Mouse (Mus musculus): ENCODE measurements around the gene Plcxd1.
"Not testable (repeated sequence)": the region's sequence is repeated elsewhere in the genome, so short reads cannot be mapped to it uniquely, and the experiment has no call there.

The Plcxd1 gene

GRCm38 (mm10) chr5:110106901-110107564, 7.3 kb downstream of the Plcxd1 start:
- no peak for DNase-seq (ENCODE audit: low read depth, low spot score)

DNA sequence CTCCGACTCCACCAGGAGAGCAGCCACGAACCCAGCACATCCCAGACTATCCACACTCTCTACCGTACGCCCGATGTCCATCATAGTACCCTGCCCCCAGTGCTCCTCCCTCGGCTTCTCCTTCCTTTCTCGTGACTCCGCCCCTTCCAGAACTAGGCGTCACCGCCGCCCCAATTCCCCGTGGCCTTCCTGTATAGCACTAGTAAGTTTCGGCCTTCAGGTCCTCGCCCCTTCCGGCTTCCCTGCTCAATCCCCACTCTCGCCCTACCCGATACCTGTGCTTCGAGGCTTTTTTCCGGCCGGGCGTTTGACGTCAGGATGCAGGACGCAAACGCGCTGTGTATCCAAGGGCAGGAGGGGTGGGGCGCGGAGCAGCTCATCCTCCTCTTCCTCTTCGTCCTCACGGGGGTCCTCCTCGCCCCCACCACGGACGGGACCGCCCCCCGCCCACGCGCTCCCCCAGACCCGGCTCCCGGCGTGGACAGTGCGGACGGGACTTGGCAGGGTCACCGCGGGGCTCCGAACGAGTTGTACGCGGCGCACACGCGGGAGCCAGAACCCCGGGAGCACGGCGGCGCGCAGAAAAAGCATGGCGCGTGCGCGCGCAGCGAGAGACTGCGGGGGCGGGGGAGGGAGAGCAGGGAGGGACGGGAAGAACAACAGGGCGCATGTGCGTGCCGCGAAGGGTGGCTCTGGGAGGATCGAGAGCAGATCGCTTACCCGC, 8.0 kb downstream of the Plcxd1 start, which contains the start of gene Gtpbp6:
Gene Gtpbp6 (minus strand): TSS at position 617 of the 724 bp plus-strand sequence.
- peak; percentile 97 for DNase-seq (ENCODE audit: low read depth, low spot score)

DNA sequence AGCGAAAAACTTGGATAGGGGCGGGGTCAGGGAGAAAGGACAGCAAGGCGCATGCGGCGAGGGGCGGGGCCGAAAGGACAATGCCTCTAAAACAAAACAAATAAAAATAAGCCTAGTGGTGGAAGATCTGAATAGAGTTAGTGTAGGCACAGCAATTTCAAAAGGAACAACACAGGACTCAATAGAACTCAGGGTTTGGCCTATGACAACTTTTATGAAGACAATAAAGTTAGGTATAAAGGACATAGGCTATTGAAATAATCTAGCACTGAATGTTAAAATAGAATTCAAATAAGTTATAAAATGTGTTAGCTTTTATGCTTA, 8.5 kb downstream of the Plcxd1 start:
- DNase-seq (ENCODE audit: low read depth, low spot score): no peak

- peak; percentile 77 for DNase-seq (ENCODE audit: low read depth, low spot score)
Measured at GRCm38 (mm10) chr5:110109991-110110441, 10.2 kb downstream of the Plcxd1 start, which contains the start of gene Zfp605. Gene Zfp605, plus strand, starts transcription at chr5:110110092.

DNA sequence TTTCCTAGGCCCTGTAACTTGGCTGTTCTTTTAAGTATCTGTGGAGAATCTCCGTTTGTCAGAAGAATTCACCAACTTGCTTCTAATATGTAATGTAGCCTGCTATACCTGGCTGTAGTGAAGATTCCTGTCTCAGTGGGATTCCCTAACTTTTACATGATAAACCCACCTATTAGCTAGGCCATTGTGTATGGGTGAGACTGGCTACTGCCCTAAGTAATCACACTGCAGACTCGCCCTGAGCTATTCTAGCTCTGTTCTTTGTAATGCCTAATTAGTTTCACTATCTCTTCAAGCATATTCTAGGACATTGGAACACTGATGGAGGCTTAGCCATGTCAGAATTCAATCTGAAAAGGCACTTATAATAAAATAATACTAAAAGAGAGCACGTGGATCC, 22.6 kb downstream of the Plcxd1 start:
- DNase-seq (ENCODE audit: low read depth, low spot score): not testable (repeated sequence)

- DNase-seq (ENCODE audit: low read depth, low spot score): peak; percentile 98
Measured at GRCm38 (mm10) chr5:110135293-110136086, 35.7 kb downstream of the Plcxd1 start, which contains the start of gene Chfr. Gene Chfr, plus strand, starts transcription at chr5:110135842.

GRCm38 (mm10) chr5:110136087-110136464, 36.3 kb downstream of the Plcxd1 start:
- DNase-seq (ENCODE audit: low read depth, low spot score): no peak

- no peak for DNase-seq (ENCODE audit: low read depth, low spot score)
Measured at GRCm38 (mm10) chr5:110137816-110138215, 38.0 kb downstream of the Plcxd1 start.

DNA sequence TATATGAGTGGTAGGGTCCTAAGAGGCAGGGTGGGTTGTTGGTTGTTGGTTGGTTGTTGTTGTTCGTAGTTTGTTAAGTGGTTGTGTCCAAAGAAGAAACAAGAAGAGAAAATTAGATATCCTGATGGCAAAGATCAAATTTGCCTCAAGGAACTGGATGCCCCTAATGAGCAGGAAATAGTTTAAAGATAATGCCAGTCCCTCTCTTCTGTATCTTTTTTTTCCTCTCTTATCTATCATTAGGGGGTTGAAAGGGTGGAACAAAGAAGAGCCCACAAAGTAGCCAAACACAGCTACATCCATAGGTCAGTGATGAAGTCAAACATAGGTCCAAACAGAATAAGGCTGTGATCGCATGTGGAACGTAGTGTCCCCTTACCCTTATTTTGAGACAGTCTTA, 39.6 kb downstream of the Plcxd1 start:
- DNase-seq (ENCODE audit: low read depth, low spot score): no peak

DNA sequence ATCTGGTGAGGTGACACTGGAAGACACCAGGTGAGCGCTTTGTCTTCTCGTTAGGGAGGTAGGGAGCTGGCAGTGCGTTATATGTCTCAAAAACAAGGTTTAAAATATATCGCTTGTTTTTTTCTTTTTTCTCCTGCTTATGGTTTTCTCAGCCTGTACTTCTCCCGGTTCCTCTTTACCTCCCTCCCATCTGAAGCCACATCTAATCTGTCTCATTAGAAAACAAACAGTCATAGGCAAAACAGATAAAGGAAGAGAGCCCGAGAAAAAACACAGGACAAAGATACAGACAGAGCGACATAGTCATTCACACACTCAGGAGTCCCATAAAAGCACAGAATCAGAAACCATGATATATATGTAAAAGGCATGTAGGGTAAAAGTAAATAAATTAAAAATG, 40.7 kb downstream of the Plcxd1 start:
- no peak for DNase-seq (ENCODE audit: low read depth, low spot score)

DNA sequence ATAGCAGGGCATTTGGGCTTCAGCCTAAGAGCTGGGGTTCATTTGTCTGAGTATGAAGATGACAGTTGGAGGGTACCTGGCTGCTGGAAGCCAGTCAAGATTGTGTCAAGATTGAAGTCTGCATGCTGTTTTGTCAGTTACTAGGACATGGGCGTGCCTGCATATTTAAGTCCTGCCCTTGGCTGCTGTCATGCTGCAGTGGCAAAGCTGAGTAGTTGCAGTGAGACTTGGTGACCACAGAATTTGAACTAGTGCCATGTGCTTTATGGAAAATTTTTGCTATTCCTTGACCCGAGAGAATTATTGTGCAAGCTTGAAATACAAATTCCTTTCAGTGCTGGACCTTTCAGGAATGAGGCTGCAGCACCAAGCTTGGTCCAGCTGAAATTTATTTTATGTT, 42.5 kb downstream of the Plcxd1 start:
- DNase-seq (ENCODE audit: low read depth, low spot score): peak; percentile 29

DNA sequence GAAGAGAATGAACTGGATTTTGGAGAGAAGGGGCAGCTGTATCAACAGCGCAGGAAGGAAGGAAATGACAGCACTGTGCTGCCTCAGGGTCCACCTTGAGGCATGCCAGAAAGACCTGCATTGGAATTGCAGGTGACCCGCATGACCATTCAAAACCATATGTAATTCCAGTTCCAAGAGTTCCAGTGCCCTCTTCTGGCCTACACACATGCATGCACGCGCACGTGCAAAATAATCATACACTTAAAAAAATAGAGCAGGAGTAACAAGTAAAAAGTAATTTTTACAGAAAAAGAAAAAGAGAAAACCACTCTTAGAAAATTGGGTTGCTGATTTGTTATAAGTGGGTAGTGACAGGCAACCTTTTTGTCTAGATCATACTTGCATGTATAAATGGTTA, 43.2 kb downstream of the Plcxd1 start:
- DNase-seq (ENCODE audit: low read depth, low spot score): no peak
